Mouse (Mus musculus) testis, adult 10 weeks (tissue): Measurements from ENCODE around the gene Psmb1. TPM values are rescaled to one million over a fixed set of nuclear protein-coding genes. Genes with fewer than 3 reads are reported as not detected.

Source experiments
- polyA plus RNA-seq: library from polyadenylated mRNA; stranded (reverse); fragments of 350-450 nt; fragmentation: Illumina TruSeq; extraction: RNeasy Lipid Tissue Mini Kit (QIAGEN cat#74804); gene quantifications from one replicate; pipeline ENCODE4 v1.2.3, GENCODE M21; 2014; ENCODE audit warnings: low read depth, low replicate concordance

The Psmb1 gene
- polyA plus RNA-seq = 69.3 TPM

GRCm38 (mm10) chr17:15499656-15500394, at the start of gene Psmb1, which contains the start of gene Tbp:
Gene Psmb1, minus strand, starts transcription at chr17:15499751.
Gene Tbp, plus strand, starts transcription at chr17:15499888.

GRCm38 (mm10) chr17:15526986-15527810, 27.6 kb upstream of the Psmb1 start, which contains the start of gene Pdcd2:
Gene Pdcd2, minus strand, starts transcription at chr17:15527301.

Other genes with a start within 250 kb of the Psmb1 start
- 0.14 TPM for gene Dll1, start 122.9 kb downstream of the Psmb1 start, polyA plus RNA-seq
- 37.3 TPM for gene Fam120b, start 103.5 kb downstream of the Psmb1 start, polyA plus RNA-seq
- gene Tbp, start 137 bp upstream of the Psmb1 start, polyA plus RNA-seq = 357 TPM
- gene Pdcd2, start 27.6 kb upstream of the Psmb1 start, polyA plus RNA-seq = 20.0 TPM
- 15.4 TPM for gene Prdm9, start 64.6 kb upstream of the Psmb1 start, polyA plus RNA-seq
- 38.4 TPM for gene Chd1, start 205.2 kb upstream of the Psmb1 start, polyA plus RNA-seq